Mouse (Mus musculus) midbrain, embryonic 16.5 days (tissue): ENCODE results near the gene Simc1. TPM values are rescaled to one million over a fixed set of nuclear protein-coding genes. Genes with fewer than 3 reads are reported as not detected.

Experiments
- microRNA-seq: library from miRNA; unstranded; fragments of <30 nt; microRNA quantifications from one replicate; pipeline ENCODE4, GENCODE M21; 2017
- polyA plus RNA-seq: library from polyadenylated mRNA; unstranded; fragments of >200 nt; fragmentation: Nextera tagmentation; extraction: Ambion mirVana; gene quantifications from 2 replicates; pipeline ENCODE4 v1.2.1, GENCODE M21; 2015

Gene Simc1
- polyA plus RNA-seq, 1 experiment from 2014 or later, result 22.3 TPM

Small RNA genes within 50 kb of the gene (microRNA-seq; reads per million reads assigned to microRNA genes)
- not detected for gene Gm24195

Other genes starting within 250 kb of the Simc1 start
- gene Cplx2, start 132.4 kb upstream of the Simc1 start, polyA plus RNA-seq, result 25.8 and 30.8 TPM in 2 replicates
- 107 and 110 TPM in 2 replicates for gene Thoc3, start 34.9 kb upstream of the Simc1 start, polyA plus RNA-seq
- 271 and 272 TPM in 2 replicates for gene 4833439L19Rik, start 61.7 kb downstream of the Simc1 start, polyA plus RNA-seq
- 114 TPM in 2 replicates for gene Arl10, start 71.2 kb downstream of the Simc1 start, polyA plus RNA-seq
- gene Nop16, start 86.3 kb downstream of the Simc1 start, polyA plus RNA-seq, result 61.7 and 68.0 TPM in 2 replicates
- gene Higd2a, start 86.4 kb downstream of the Simc1 start, polyA plus RNA-seq, result 225 and 240 TPM in 2 replicates
- 220 and 232 TPM in 2 replicates for gene Cltb, start 107.6 kb downstream of the Simc1 start, polyA plus RNA-seq
- 57.5 and 60.4 TPM in 2 replicates for gene Faf2, start 118.0 kb downstream of the Simc1 start, polyA plus RNA-seq
- 65.3 and 67.2 TPM in 2 replicates for gene Rnf44, start 190.1 kb downstream of the Simc1 start, polyA plus RNA-seq
- gene Cdhr2, start 197.7 kb downstream of the Simc1 start, polyA plus RNA-seq, result 0.22 and 0.36 TPM in 2 replicates
- 5.5 and 6.6 TPM in 2 replicates for gene Gprin1, start 246.1 kb downstream of the Simc1 start, polyA plus RNA-seq